Mouse (Mus musculus) lung, postnatal 0 days (tissue): ENCODE data around the gene H13.

ENCODE experiments used
- CTCF ChIP-seq: IDR thresholded peaks from 2 replicates; pipeline ENCODE4 v1.5.1; 2016; ENCODE audit warnings: antibody characterized with exemption, mild to moderate bottlenecking
- EP300 ChIP-seq: IDR thresholded peaks from 2 replicates; pipeline ENCODE4 v1.6.1; 2016; ENCODE audit warnings: antibody characterized with exemption, mild to moderate bottlenecking, control low read depth

- TF ChIP-seq CTCF, result no peak
- TF ChIP-seq EP300, result no peak
Measured at GRCm38 (mm10) chr2:152633334-152633733, 35.9 kb upstream of the H13 start.
